Mouse (Mus musculus) limb, embryonic 14.5 days (tissue): Measurements from ENCODE around the gene Car5a. TPM values are rescaled to one million over a fixed set of nuclear protein-coding genes. Genes with fewer than 3 reads are reported as not detected.

Experiments used
- ATAC-seq: fragments of 200-750 bp; cut with Nextera tagmentation; 2 replicates; pipeline ENCODE4 v1.8.0; 2017; ENCODE audit warnings: low read depth, moderate number of reproducible peaks, moderate TSS enrichment; ENCODE audit not compliant: low FRiP score
- DNase-seq: peaks from one replicate; pipeline ENCODE4 v3.0.0-alpha.2; 2015; ENCODE audit warnings: low spot score
- H3K27ac ChIP-seq: fragments of 300-500 bp; sonication (generic); replicated peaks from 2 replicates; pipeline ENCODE4 v1.5.1; 2014; ENCODE audit warnings: low read depth, mild to moderate bottlenecking, low read length, moderate library complexity, mixed read lengths
- H3K27me3 ChIP-seq: fragments of 300-500 bp; sonication (generic); 2 replicates; pipeline ENCODE4 v1.6.1; 2014; ENCODE audit warnings: low read length, mixed read lengths; ENCODE audit not compliant: control insufficient read depth, insufficient read depth
- H3K36me3 ChIP-seq: fragments of 300-500 bp; sonication (generic); 2 replicates; pipeline ENCODE4 v1.6.1; 2014; ENCODE audit warnings: mild to moderate bottlenecking, low read length, moderate library complexity, mixed read lengths; ENCODE audit not compliant: control insufficient read depth, insufficient read depth
- H3K4me1 ChIP-seq: fragments of 300-500 bp; sonication (generic); 2 replicates; pipeline ENCODE4 v1.6.1; 2014; ENCODE audit warnings: antibody characterized with exemption, low read length, mixed read lengths; ENCODE audit not compliant: control insufficient read depth, insufficient read depth
- H3K4me2 ChIP-seq: fragments of 300-500 bp; sonication (generic); replicated peaks from 2 replicates; pipeline ENCODE4 v1.6.1; 2014; ENCODE audit warnings: low read depth, mild to moderate bottlenecking, low read length, moderate library complexity; ENCODE audit not compliant: severe bottlenecking
- H3K4me3 ChIP-seq: fragments of 300-500 bp; sonication (generic); replicated peaks from 2 replicates; pipeline ENCODE4 v1.5.1; 2014; ENCODE audit warnings: low read length
- H3K9ac ChIP-seq: fragments of 300-500 bp; sonication (generic); 2 replicates; pipeline ENCODE4 v1.6.1; 2014; ENCODE audit warnings: mild to moderate bottlenecking, low read depth, low read length, moderate library complexity; ENCODE audit not compliant: severe bottlenecking
- H3K9me3 ChIP-seq: fragments of 300-500 bp; sonication (generic); 2 replicates; pipeline ENCODE4 v1.6.1; 2016; ENCODE audit warnings: low read length; ENCODE audit not compliant: control insufficient read depth
- POLR2A ChIP-seq: fragments of 200-500 bp; IDR thresholded peaks from 2 replicates; pipeline ENCODE4 v1.8.0; 2012; ENCODE audit warnings: inconsistent platforms, mild to moderate bottlenecking, moderate library complexity, borderline replicate concordance; ENCODE audit not compliant: insufficient read depth, insufficient read length; ENCODE audit errors: extremely low read depth
- WGBS: fragments of 180-500 bp; shearing (Covaris S2); extraction: QIAGEN DNeasy Blood & Tissue Kit; methylation state at CpG from one replicate; pipeline ENCODE4 v1.1.7; 2014; 5-methylcytosine and 5-hydroxymethylcytosine counted together
- polyA plus RNA-seq, 2 experiments: library from polyadenylated mRNA; depleted of rRNA in 1 of 2; stranded (reverse) in 1 of 2; unstranded in 1 of 2; fragments of >200 nt; fragmentation: Nextera tagmentation in 1 of 2; extraction: Ambion mirVana in 1 of 2; gene quantifications; 2 replicates each; pipeline versions ENCODE4 v1.2.1 to v1.2.3; 2012 to 2014

Car5a gene
- polyA plus RNA-seq, 2 experiments: not detected

DNA sequence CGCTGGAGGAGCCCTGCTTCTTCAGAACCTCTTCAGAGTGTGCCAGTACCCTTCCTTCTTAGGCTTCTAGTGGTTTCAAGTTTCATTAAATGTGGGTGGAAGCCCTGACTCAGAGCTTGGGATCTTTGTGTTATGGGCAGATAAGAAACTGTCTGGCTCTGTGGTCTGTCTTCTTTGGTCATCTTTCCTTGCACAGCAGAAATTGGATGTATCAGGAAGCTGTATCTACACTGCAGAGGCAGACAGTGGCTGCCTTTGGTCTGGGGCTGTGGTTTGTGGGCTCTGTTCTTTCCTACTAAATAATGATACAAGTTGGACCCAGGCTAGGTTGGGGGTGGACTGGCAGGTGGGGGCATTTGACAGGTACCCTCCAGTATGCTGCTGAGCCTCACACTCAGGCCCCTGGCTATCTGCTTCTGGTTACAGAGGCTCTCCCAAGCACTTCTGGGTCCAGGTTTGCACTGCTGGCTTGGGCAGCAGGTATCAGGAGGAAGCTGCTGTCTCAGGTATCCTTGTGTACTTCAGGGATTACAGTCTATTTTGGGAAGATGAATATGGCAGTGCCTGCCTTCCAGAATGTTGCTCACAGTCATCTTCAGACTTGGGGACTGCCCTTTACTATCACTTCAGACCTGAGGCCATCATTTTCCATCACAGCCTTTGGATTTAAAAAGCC, 11.3 kb upstream of the Car5a start:
- WGBS: 68% methylated on average over 1 of the region's 1 CpGs
- H3K4me1 ChIP-seq: peaks cover 10% of the 10 kb centered on the region
- H3K36me3 ChIP-seq: peaks cover 29% of the 10 kb centered on the region

DNA sequence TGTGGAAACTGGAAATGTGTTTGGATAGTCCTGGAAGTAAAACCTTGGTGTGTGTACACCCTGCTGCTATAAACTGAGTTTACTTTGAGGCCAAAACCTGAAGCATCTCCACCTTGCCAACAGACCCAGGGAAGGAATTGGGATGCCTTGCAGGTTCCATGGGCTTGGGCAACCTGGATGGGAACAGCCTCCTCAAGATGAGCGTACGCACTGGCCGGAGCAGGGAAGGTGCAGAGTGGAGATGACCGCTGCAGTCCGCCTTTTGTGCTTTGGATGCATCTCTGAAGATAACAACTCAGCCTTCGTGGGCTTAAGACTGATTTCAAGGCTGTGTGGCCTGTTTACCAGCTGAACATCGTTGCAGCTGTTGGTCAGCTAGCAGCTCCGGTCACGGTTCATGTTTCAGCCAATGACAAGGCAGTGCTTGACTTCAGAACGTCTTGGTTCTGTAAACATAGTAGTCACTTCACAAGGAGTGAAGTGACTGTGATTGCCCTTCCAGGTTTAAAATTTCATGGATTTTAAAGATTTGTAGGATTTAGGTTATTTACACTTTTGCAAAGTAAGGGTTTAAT, 10.4 kb upstream of the Car5a start:
- Histone ChIP-seq H3K27me3 (no peaks in the 10 kb centered on the region), H3K9ac (no peak overlapping the region), H3K36me3 (peaks cover 29% of the 10 kb centered on the region), H3K4me2 (no peak overlapping the region), H3K4me1 (peaks cover 10% of the 10 kb centered on the region), H3K9me3 (no peaks in the 10 kb centered on the region), H3K27ac (no peak overlapping the region), H3K4me3 (no peak overlapping the region)
- no peak for TF ChIP-seq POLR2A
- DNase-seq: no peak
- ATAC-seq: no peak
- whole genome bisulfite sequencing: 70% methylated on average over 10 of the region's 10 CpGs

More for the DNA sequence above, 11.3 kb upstream of the Car5a start:
- ATAC-seq: no peak
- H3K27me3 ChIP-seq: no peaks in the 10 kb centered on the region
- H3K27ac ChIP-seq: no peak overlapping the region
- H3K9me3 ChIP-seq: no peaks in the 10 kb centered on the region
- H3K4me2 ChIP-seq: no peak overlapping the region
- H3K4me3 ChIP-seq: no peak overlapping the region
- DNase-seq: no peak
- no peak overlapping the region for H3K9ac ChIP-seq
- TF ChIP-seq POLR2A: no peak

DNA sequence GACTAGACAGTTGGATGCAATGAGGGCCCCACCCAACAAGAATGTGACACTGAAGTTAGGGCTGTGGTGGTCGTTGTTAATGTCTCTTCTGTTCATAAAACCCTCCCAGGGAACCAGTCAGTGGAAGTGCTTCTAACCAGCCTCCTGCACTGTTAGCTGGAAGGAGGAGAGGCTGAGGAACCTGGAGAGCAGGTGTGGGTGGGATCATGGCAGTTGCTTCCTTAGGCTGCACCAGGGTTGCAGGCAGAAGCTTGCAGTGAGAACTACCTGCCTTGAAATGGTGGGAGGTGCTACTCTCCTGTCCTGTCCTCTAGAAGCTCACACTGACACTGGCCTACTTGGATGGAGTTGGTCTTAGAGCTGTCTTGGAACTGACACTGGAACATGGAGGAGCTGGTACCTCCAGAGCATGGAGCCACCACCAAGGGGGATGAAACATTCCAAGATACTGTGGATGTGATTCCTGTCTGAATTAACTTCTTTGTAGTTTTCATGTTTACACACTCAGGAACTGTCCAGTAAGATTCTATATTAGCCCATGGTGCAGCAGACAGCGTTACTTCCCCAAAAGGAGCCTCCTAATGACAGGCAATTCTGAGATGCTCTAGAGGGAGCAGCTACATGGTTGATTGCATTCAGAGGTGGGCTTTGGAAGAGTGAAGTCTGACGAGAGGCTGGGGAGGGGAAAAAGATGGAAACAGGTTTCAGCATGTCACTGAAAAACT, 9.3 kb upstream of the Car5a start:
- no peak for ATAC-seq
- H3K4me3 ChIP-seq: no peak overlapping the region
- peaks cover 29% of the 10 kb centered on the region for H3K36me3 ChIP-seq
- no peaks in the 10 kb centered on the region for H3K27me3 ChIP-seq
- no peak overlapping the region for H3K4me2 ChIP-seq
- peaks cover 16% of the 10 kb centered on the region for H3K4me1 ChIP-seq
- no peak overlapping the region for H3K9ac ChIP-seq
- no peaks in the 10 kb centered on the region for H3K9me3 ChIP-seq
- WGBS: 79% methylated on average over 3 of the region's 3 CpGs
- TF ChIP-seq POLR2A: no peak
- no peak overlapping the region for H3K27ac ChIP-seq
- no peak for DNase-seq

DNA sequence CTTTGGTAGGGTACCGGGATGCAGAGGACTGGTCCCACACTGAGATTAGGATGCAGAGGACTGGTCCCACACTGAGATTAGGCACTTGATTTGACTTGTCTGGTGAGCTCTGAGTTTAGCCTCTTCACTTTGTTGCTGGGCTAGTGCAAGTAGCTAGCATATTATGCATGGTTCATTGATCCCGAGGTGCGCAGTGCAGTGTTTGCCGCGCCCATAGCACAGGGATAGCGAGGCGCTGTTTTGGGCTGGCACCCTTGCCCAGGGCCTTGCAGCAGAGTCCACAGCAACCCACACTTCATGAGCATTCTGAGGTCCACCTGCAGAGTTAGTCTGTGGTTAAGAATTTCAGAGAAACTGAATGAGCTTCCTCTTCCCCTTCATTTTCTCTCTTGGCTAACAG, 8.1 kb upstream of the Car5a start:
- WGBS: 94% methylated on average over 7 of the region's 7 CpGs
- no peaks in the 10 kb centered on the region for H3K27me3 ChIP-seq
- ATAC-seq (no peak), DNase-seq (no peak)
- no peak overlapping the region for H3K9ac ChIP-seq
- no peak overlapping the region for H3K4me2 ChIP-seq
- no peak for TF ChIP-seq POLR2A
- no peak overlapping the region for H3K27ac ChIP-seq
- H3K36me3 ChIP-seq: peaks cover 29% of the 10 kb centered on the region
- no peaks in the 10 kb centered on the region for H3K9me3 ChIP-seq
- H3K4me3 ChIP-seq: no peak overlapping the region
- H3K4me1 ChIP-seq: peaks cover 27% of the 10 kb centered on the region

DNA sequence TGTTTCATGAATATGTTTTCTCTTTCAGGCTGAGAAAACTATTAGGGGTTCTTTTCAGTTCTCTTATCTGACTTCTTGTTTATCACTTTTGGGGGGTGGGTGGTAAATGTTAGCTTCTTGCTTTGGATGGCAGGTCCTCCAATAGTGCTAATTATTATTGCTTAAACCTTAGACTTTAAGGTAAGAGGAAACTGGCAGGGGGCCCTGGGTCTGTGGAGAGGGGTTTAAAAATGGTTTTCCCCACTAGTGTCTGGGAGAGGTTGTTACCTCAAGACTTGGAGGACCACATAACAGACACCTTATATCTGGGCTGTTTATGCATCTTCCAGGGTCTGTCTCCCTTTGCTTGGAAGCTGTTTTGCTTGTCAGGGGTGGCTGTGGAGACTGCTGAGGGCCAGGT, 7.4 kb upstream of the Car5a start:
- Histone ChIP-seq H3K27me3 (no peaks in the 10 kb centered on the region), H3K4me3 (peak overlapping the region; percentile 89), H3K36me3 (peaks cover 29% of the 10 kb centered on the region), H3K9me3 (no peaks in the 10 kb centered on the region), H3K27ac (no peak overlapping the region), H3K9ac (0 out of 2 replicates have a peak overlapping the region, but pooled peaks have one; percentile 29), H3K4me1 (peaks cover 31% of the 10 kb centered on the region), H3K4me2 (peak overlapping the region; percentile 87; the same call in 1 of the 2 replicates)
- DNase-seq (no peak), ATAC-seq (no peak)
- no peak for TF ChIP-seq POLR2A
